Mouse (Mus musculus) kidney, embryonic 14.5 days (tissue): ENCODE results near the gene Ppp1r11. TPM values are rescaled to one million over a fixed set of nuclear protein-coding genes. Genes with fewer than 3 reads are reported as not detected.
"Not testable (repeated sequence)": the region's sequence is repeated elsewhere in the genome, so short reads cannot be mapped to it uniquely, and the experiment has no call there.

Source experiments
- ATAC-seq: fragments of 200-750 bp; cut with Nextera tagmentation; 2 replicates; pipeline ENCODE4 v1.8.0; 2017; ENCODE audit warnings: moderate number of reproducible peaks, mild to moderate bottlenecking, moderate TSS enrichment, moderate library complexity; ENCODE audit not compliant: low FRiP score, low TSS enrichment
- H3K27ac ChIP-seq: fragments of 300-500 bp; sonication (generic); 2 replicates; pipeline ENCODE4 v1.5.1; 2014; ENCODE audit warnings: low read depth, mild to moderate bottlenecking, low read length, moderate library complexity, mixed read lengths
- H3K27me3 ChIP-seq: fragments of 300-500 bp; sonication (generic); 2 replicates; pipeline ENCODE4 v1.6.1; 2014; ENCODE audit warnings: mild to moderate bottlenecking, low read length; ENCODE audit not compliant: control insufficient read depth, insufficient read depth
- H3K36me3 ChIP-seq: fragments of 300-500 bp; sonication (generic); 2 replicates; pipeline ENCODE4 v1.6.1; 2014; ENCODE audit warnings: low read length, mixed read lengths; ENCODE audit not compliant: control insufficient read depth, insufficient read depth
- H3K4me1 ChIP-seq: fragments of 300-500 bp; sonication (generic); 2 replicates; pipeline ENCODE4 v1.6.1; 2014; ENCODE audit warnings: low read length, mixed read lengths; ENCODE audit not compliant: control insufficient read depth, insufficient read depth
- H3K4me2 ChIP-seq: fragments of 300-500 bp; sonication (generic); replicated peaks from 2 replicates; pipeline ENCODE4 v1.6.1; 2014; ENCODE audit warnings: low read depth, mild to moderate bottlenecking, low read length
- H3K4me3 ChIP-seq: fragments of 300-500 bp; sonication (generic); 2 replicates; pipeline ENCODE4 v1.5.1; 2014; ENCODE audit warnings: mild to moderate bottlenecking, low read length
- H3K9ac ChIP-seq: fragments of 300-500 bp; sonication (generic); 2 replicates; pipeline ENCODE4 v1.6.1; 2014; ENCODE audit warnings: low read depth, mild to moderate bottlenecking, low read length, moderate library complexity
- H3K9me3 ChIP-seq: fragments of 300-500 bp; sonication (generic); 2 replicates; pipeline ENCODE4 v1.6.1; 2016; ENCODE audit warnings: low read length; ENCODE audit not compliant: control insufficient read depth
- WGBS: fragments of 180-500 bp; shearing (Covaris S2); extraction: QIAGEN DNeasy Blood & Tissue Kit; methylation state at CpG from one replicate; pipeline ENCODE4 v1.1.7; 2014; 5-methylcytosine and 5-hydroxymethylcytosine counted together
- polyA plus RNA-seq: library from polyadenylated mRNA; unstranded; fragments of >200 nt; fragmentation: Nextera tagmentation; extraction: Ambion mirVana; gene quantifications from 2 replicates; pipeline ENCODE4 v1.2.1, GENCODE M21; 2014

Ppp1r11 gene
- polyA plus RNA-seq, 1 experiment from 2014 or later: 125 TPM

DNA sequence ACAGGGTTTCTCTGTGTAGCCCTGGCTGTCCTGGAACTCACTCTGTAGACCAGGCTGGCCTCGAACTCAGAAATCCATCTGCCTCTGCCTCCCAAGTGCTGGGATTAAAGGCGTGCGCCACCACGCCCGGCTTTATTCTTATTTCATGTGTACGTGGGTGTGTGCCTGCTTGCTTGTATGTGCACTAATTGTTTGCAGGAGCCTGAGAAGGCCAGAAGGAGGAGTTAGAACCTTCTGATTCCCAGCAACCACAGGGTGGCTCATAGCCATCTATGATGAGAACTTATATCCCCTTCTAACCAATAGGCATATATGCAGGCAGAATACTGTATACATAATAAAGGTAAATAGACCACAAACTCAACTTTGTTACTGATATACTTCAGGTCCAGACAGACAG, 39.1 kb upstream of the Ppp1r11 start:
- not testable (repeated sequence) for H3K4me3 ChIP-seq, H3K9me3 ChIP-seq, H3K4me2 ChIP-seq, H3K27ac ChIP-seq, H3K4me1 ChIP-seq, H3K9ac ChIP-seq, ATAC-seq, H3K36me3 ChIP-seq
- 95% methylated on average over 5 of the region's 6 CpGs for WGBS
- H3K27me3 ChIP-seq: peaks cover 23% of the 10 kb centered on the region

DNA sequence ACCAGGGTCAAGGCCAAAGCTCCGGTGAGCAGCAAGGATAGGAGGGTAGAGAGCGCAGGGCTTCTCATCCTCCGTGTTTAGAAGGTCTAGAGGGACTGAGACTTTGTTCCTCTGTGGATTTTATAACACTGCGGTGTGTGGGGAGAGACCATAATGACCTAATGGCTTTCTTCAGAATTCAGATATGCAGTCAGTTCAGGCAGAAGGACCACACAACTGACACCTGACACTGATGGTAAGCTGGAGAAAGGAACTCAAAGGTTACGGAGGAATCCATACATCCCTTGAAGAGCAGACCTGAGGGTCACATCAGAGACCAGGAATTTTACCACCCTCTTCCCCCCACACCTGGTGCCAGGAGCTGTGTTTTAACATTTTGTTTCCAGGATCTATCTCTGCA, 37.9 kb upstream of the Ppp1r11 start, which contains the start of gene H2-M5:
TSS of gene H2-M5 (minus strand) at position 101 of the 400 bp plus-strand sequence.
- Histone ChIP-seq H3K4me1 (no peaks in the 10 kb centered on the region), H3K9me3 (no peaks in the 10 kb centered on the region), H3K9ac (no peak within 1 kb of the TSS), H3K4me2 (peak within 1 kb of the TSS; percentile 16), H3K27me3 (peaks cover 23% of the 10 kb centered on the region), H3K4me3 (peak within 1 kb of the TSS; percentile 15; the same call in 1 of the 2 replicates), H3K36me3 (no peaks in the 10 kb centered on the region), H3K27ac (no peak within 1 kb of the TSS)
- WGBS: 20% methylated on average over 5 of the region's 5 CpGs
- no peak for ATAC-seq

DNA sequence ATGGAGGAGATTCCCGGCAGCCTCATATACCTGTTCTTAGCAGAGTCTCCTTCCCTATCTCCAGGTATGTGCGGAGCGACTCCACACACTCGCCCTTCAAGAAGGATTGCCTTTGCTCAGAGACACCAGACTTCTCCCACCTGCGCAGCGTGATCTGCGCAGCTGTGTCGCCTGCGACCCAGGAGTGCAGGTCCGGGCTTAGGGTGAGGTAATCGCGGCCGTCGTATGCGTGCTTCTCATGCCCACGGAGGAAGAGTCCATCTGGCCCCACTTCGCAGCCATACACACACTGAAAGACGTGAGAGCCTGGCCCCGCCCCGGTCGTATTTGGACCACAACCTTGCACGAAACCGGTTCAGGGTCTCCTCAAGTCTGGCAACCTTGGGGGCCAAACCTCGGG, 36.9 kb upstream of the Ppp1r11 start:
- Histone ChIP-seq H3K27me3 (peaks cover 23% of the 10 kb centered on the region), H3K4me2 (peak overlapping the region; percentile 16), H3K36me3 (no peaks in the 10 kb centered on the region), H3K9ac (no peak overlapping the region), H3K4me1 (no peaks in the 10 kb centered on the region), H3K9me3 (no peaks in the 10 kb centered on the region), H3K27ac (no peak overlapping the region), H3K4me3 (peak overlapping the region; percentile 15; the same call in 1 of the 2 replicates)
- WGBS: 7% methylated on average over 24 of the region's 24 CpGs
- ATAC-seq: no peak; the same call in 1 of the 2 replicates

DNA sequence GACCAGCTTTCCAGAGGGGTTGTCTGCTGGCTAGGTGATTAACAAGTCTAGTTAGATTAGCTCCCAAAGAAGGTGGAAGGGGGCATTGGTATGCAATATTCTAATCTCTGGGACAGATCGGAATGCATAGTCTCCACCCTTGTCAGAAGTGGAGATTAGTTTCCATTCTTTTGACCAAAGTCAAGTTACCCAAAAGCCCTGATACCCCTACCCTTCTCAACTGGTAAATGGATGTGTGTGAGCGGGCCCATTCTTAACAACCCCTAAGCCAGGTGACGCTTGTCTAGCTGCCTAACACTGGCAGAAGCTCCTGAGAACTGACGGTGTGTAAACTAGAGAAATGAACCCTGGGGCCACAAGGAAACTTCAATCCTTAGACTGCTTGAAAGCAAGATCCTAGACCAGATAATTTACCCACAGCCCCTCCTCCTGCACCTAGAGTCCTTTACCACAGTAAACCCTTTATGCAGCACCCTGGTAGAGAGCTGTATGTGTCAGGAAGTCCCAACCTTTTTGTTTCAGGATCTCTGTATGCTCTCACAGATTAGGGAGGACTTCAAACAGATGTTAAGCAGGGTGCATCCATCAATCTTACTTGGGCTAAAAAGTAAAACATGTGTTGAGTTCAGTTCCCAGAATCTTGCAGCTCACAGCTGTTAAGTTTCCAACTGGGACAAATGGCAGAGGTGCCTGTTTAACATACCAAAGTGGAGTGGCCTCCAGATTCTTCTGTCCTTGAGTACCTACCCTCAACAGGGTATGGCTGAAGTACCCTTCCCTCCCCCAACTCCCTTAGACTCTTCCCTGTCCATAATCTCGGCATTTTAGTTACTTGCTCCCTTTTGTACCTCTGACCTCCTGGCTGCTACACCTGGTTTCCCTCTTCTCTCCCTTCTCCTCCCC, 31.0 kb upstream of the Ppp1r11 start:
- Histone ChIP-seq H3K36me3 (no peaks in the 10 kb centered on the region), H3K4me1 (peaks cover 10% of the 10 kb centered on the region; the same call in 1 of the 2 replicates), H3K4me2 (peak overlapping the region; percentile 33), H3K9me3 (no peaks in the 10 kb centered on the region), H3K27me3 (peaks cover 4% of the 10 kb centered on the region; the same call in 1 of the 2 replicates), H3K9ac (no peak overlapping the region), H3K4me3 (no peak overlapping the region), H3K27ac (no peak overlapping the region)
- WGBS: 24% methylated on average over 5 of the region's 5 CpGs
- ATAC-seq: 0 out of 2 replicates have a peak, but pooled peaks have one; percentile 20

DNA sequence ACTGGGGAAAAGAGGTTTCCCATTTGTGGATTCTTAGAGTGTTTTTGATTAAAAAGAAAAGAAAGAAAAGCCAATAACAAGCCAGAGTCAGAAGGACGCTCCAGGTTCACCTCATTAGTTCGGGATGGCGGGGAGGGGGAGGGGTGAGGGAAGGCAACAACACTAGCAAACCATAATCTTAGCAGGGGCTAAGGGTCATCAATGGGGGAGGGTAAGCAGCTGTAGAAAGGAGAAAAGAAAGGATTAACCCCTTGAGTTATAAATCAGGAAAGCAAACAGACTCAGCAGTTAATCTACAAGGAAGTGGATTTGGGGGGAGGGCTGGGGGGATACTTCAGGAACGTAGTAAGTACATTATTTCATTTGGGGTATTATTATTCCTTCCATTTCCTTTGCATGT, 30.3 kb upstream of the Ppp1r11 start:
- Histone ChIP-seq H3K36me3 (no peaks in the 10 kb centered on the region), H3K27me3 (no peaks in the 10 kb centered on the region), H3K4me3 (peak overlapping the region; percentile 9; the same call in 1 of the 2 replicates), H3K4me1 (peaks cover 10% of the 10 kb centered on the region; the same call in 1 of the 2 replicates), H3K27ac (no peak overlapping the region), H3K4me2 (peak overlapping the region; percentile 33), H3K9me3 (no peaks in the 10 kb centered on the region), H3K9ac (no peak overlapping the region)
- ATAC-seq: no peak
- 2% methylated on average over 4 of the region's 4 CpGs for WGBS

DNA sequence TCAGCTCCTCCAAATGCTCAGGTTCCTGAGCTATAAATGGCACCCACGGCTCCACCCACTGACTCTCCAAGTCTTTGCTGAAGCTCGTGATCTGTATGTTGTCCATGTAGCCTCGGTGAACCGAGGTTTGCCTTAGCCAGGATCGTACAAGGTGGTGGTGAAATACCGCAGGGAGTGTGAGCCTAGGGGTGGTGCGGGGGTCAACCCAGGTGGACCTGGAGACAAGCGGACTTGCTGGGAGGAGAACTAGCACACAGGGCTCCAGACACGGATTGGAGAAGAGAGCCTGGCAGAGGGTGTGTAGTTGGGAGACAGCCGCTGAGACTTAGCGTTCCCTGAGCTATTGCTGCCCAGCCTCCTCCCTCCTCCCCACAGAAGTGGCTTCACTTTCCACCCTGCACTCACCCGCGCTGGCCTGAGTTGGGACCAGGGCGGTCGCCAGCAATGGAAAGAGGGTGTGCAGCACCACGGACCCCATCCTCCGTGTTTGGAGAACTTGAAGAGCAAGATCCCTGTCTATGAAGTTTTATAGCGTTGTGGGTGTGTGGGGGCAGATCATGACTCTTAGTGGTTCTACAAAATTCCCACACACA, 29.8 kb upstream of the Ppp1r11 start, which contains the start of gene 2410137M14Rik:
TSS of gene 2410137M14Rik (minus strand) at position 17 of the 593 bp plus-strand sequence.
- Histone ChIP-seq H3K9ac (no peak within 1 kb of the TSS), H3K4me3 (peak within 1 kb of the TSS; percentile 9; the same call in 1 of the 2 replicates), H3K4me2 (peak within 1 kb of the TSS; percentile 33), H3K27ac (no peak within 1 kb of the TSS), H3K27me3 (no peaks in the 10 kb centered on the region), H3K36me3 (no peaks in the 10 kb centered on the region), H3K9me3 (no peaks in the 10 kb centered on the region), H3K4me1 (peaks cover 10% of the 10 kb centered on the region; the same call in 1 of the 2 replicates)
- 7% methylated on average over 18 of the region's 18 CpGs for WGBS
- ATAC-seq: peak; percentile 62

DNA sequence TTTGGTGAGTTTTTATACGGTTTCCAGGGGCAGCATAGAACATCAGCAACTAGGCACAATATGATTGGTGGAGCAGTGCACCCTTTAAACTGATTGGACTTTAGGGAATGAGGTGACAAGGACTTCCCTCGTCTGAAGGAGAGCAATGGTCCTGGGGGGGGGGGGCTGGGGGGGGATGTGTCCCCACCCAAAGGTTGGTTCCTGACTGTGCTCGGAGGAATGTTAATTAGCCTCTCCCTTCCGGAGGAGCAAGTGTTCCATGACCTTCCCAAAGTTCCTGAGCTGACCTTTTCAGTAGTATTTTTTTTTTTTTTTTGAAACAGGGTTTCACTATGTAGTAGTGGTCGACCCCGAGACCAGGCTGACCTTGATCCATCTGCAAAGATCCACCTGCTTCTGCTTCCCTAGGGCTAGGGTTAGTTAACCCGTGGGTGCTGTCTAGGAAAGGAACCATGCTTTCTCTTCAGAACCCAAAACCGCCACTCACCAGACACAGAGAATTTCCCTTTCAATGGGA, 21.8 kb upstream of the Ppp1r11 start:
- Histone ChIP-seq H3K27ac (no peak overlapping the region), H3K9ac (no peak overlapping the region), H3K4me2 (no peak overlapping the region), H3K27me3 (no peaks in the 10 kb centered on the region), H3K4me3 (no peak overlapping the region), H3K4me1 (no peaks in the 10 kb centered on the region), H3K9me3 (no peaks in the 10 kb centered on the region), H3K36me3 (no peaks in the 10 kb centered on the region)
- ATAC-seq: no peak
- 62% methylated on average over 8 of the region's 8 CpGs for WGBS

DNA sequence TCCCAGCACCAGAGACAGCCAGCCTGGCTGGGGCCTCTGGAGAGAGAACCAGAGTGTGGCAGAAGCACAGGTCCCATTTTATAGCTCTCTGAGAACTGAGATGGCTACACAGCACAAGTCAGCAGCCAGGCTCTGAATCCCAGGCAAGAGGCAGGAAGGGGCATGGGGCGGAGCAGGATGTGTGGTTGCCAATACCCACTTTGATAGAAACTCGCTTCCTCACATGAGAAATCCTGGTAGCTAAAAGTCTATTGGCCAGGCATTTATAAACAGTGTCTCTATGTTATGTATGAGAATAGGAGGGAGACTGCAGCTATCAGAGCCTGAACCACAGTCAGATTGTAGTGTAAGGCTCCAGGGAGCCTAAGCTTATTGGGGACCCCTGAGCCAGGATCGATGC, 21.2 kb upstream of the Ppp1r11 start:
- no peak overlapping the region for H3K4me3 ChIP-seq
- 83% methylated on average over 3 of the region's 3 CpGs for WGBS
- no peak overlapping the region for H3K27ac ChIP-seq
- no peak for ATAC-seq
- H3K4me1 ChIP-seq: no peaks in the 10 kb centered on the region
- H3K9ac ChIP-seq: no peak overlapping the region
- H3K36me3 ChIP-seq: no peaks in the 10 kb centered on the region
- H3K4me2 ChIP-seq: no peak overlapping the region
- no peaks in the 10 kb centered on the region for H3K27me3 ChIP-seq
- no peaks in the 10 kb centered on the region for H3K9me3 ChIP-seq
